Mouse (Mus musculus): ENCODE results near the gene Rab30. TPM values are rescaled to one million over a fixed set of nuclear protein-coding genes. Genes with fewer than 3 reads are reported as not detected.

Rab30 gene
- polyA plus RNA-seq (2011; ENCODE audit: insufficient read length, low read depth, missing spikeins): 38.7 and 45.6 TPM in 2 replicates

GRCm38 (mm10) chr7:92741152-92741860 lies at the start of gene Rab30:
Rab30 (plus strand) TSS chr7:92741603.
- Histone ChIP-seq H3K27ac (ENCODE audit: insufficient read depth, low read length) (peak within 1 kb of the TSS; percentile 66), H3K4me1 (ENCODE audit: control insufficient read depth, insufficient read depth, low read length) (peaks cover 13% of the 10 kb centered on the region), H3K4me3 (ENCODE audit: insufficient read depth, low read length) (peak within 1 kb of the TSS; percentile 96)
- TF ChIP-seq POLR2A (IDR thresholded peaks at IDR 0.05; ENCODE audit: low read depth, low read length): peak; percentile 84
- no peak for TF ChIP-seq CTCF (IDR thresholded peaks at IDR 0.05; ENCODE audit: borderline replicate concordance, insufficient read depth, low read length)

- Histone ChIP-seq H3K4me3 (ENCODE audit: insufficient read depth, low read length) (no peak overlapping the region), H3K4me1 (ENCODE audit: control insufficient read depth, insufficient read depth, low read length) (peaks cover 6% of the 10 kb centered on the region), H3K27ac (ENCODE audit: insufficient read depth, low read length) (peak overlapping the region; percentile 69)
- TF ChIP-seq CTCF (IDR thresholded peaks at IDR 0.05; ENCODE audit: borderline replicate concordance, insufficient read depth, low read length) (no peak), POLR2A (IDR thresholded peaks at IDR 0.05; ENCODE audit: low read depth, low read length) (no peak)
Observed at GRCm38 (mm10) chr7:92696395-92696794, 45.0 kb upstream of the Rab30 start.

- no peak overlapping the region for H3K4me3 ChIP-seq (ENCODE audit: insufficient read depth, low read length)
- H3K4me1 ChIP-seq (ENCODE audit: control insufficient read depth, insufficient read depth, low read length): peaks cover 6% of the 10 kb centered on the region
- 0 out of 2 replicates have a peak overlapping the region, but pooled peaks have one; percentile 19 for H3K27ac ChIP-seq (ENCODE audit: insufficient read depth, low read length)
- TF ChIP-seq POLR2A (IDR thresholded peaks at IDR 0.05; ENCODE audit: low read depth, low read length) (no peak), CTCF (IDR thresholded peaks at IDR 0.05; ENCODE audit: borderline replicate concordance, insufficient read depth, low read length) (no peak)
Observed at GRCm38 (mm10) chr7:92698770-92699169, 42.6 kb upstream of the Rab30 start.

GRCm38 (mm10) chr7:92703661-92704060 lies 37.7 kb upstream of the Rab30 start:
- H3K4me3 ChIP-seq (ENCODE audit: insufficient read depth, low read length): no peak overlapping the region
- TF ChIP-seq CTCF (IDR thresholded peaks at IDR 0.05; ENCODE audit: borderline replicate concordance, insufficient read depth, low read length): no peak
- TF ChIP-seq POLR2A (IDR thresholded peaks at IDR 0.05; ENCODE audit: low read depth, low read length): no peak
- H3K4me1 ChIP-seq (ENCODE audit: control insufficient read depth, insufficient read depth, low read length): peaks cover 3% of the 10 kb centered on the region
- no peak overlapping the region for H3K27ac ChIP-seq (ENCODE audit: insufficient read depth, low read length)

GRCm38 (mm10) chr7:92705534-92705933 lies 35.9 kb upstream of the Rab30 start:
- TF ChIP-seq POLR2A (IDR thresholded peaks at IDR 0.05; ENCODE audit: low read depth, low read length) (no peak), CTCF (IDR thresholded peaks at IDR 0.05; ENCODE audit: borderline replicate concordance, insufficient read depth, low read length) (no peak)
- no peaks in the 10 kb centered on the region; the same call in 1 of the 2 replicates for H3K4me1 ChIP-seq (ENCODE audit: control insufficient read depth, insufficient read depth, low read length)

GRCm38 (mm10) chr7:92706711-92707110 lies 34.7 kb upstream of the Rab30 start:
- Histone ChIP-seq H3K4me1 (ENCODE audit: control insufficient read depth, insufficient read depth, low read length) (no peaks in the 10 kb centered on the region; the same call in 1 of the 2 replicates), H3K4me3 (ENCODE audit: insufficient read depth, low read length) (no peak overlapping the region), H3K27ac (ENCODE audit: insufficient read depth, low read length) (no peak overlapping the region)
- TF ChIP-seq CTCF (IDR thresholded peaks at IDR 0.05; ENCODE audit: borderline replicate concordance, insufficient read depth, low read length) (no peak), POLR2A (IDR thresholded peaks at IDR 0.05; ENCODE audit: low read depth, low read length) (no peak)

More at GRCm38 (mm10) chr7:92705534-92705933, 35.9 kb upstream of the Rab30 start:
- Histone ChIP-seq H3K27ac (ENCODE audit: insufficient read depth, low read length) (no peak overlapping the region), H3K4me3 (ENCODE audit: insufficient read depth, low read length) (no peak overlapping the region)

- Histone ChIP-seq H3K27ac (ENCODE audit: insufficient read depth, low read length) (no peak overlapping the region), H3K4me3 (ENCODE audit: insufficient read depth, low read length) (no peak overlapping the region), H3K4me1 (ENCODE audit: control insufficient read depth, insufficient read depth, low read length) (no peaks in the 10 kb centered on the region)
- TF ChIP-seq CTCF (IDR thresholded peaks at IDR 0.05; ENCODE audit: borderline replicate concordance, insufficient read depth, low read length): no peak
- no peak for TF ChIP-seq POLR2A (IDR thresholded peaks at IDR 0.05; ENCODE audit: low read depth, low read length)
Observed at GRCm38 (mm10) chr7:92709573-92709972, 31.8 kb upstream of the Rab30 start.

GRCm38 (mm10) chr7:92711593-92711992 lies 29.8 kb upstream of the Rab30 start:
- Histone ChIP-seq H3K4me1 (ENCODE audit: control insufficient read depth, insufficient read depth, low read length) (no peaks in the 10 kb centered on the region), H3K27ac (ENCODE audit: insufficient read depth, low read length) (no peak overlapping the region), H3K4me3 (ENCODE audit: insufficient read depth, low read length) (no peak overlapping the region)
- TF ChIP-seq CTCF (IDR thresholded peaks at IDR 0.05; ENCODE audit: borderline replicate concordance, insufficient read depth, low read length): no peak

GRCm38 (mm10) chr7:92715055-92715454 lies 26.3 kb upstream of the Rab30 start:
- Histone ChIP-seq H3K4me3 (ENCODE audit: insufficient read depth, low read length) (no peak overlapping the region), H3K27ac (ENCODE audit: insufficient read depth, low read length) (no peak overlapping the region), H3K4me1 (ENCODE audit: control insufficient read depth, insufficient read depth, low read length) (no peaks in the 10 kb centered on the region)
- no peak for TF ChIP-seq CTCF (IDR thresholded peaks at IDR 0.05; ENCODE audit: borderline replicate concordance, insufficient read depth, low read length)
- no peak for TF ChIP-seq POLR2A (IDR thresholded peaks at IDR 0.05; ENCODE audit: low read depth, low read length)

GRCm38 (mm10) chr7:92720156-92720905 lies 21.1 kb upstream of the Rab30 start:
- TF ChIP-seq CTCF (IDR thresholded peaks at IDR 0.05; ENCODE audit: borderline replicate concordance, insufficient read depth, low read length) (no peak), POLR2A (IDR thresholded peaks at IDR 0.05; ENCODE audit: low read depth, low read length) (no peak)
- Histone ChIP-seq H3K27ac (ENCODE audit: insufficient read depth, low read length) (no peak overlapping the region), H3K4me1 (ENCODE audit: control insufficient read depth, insufficient read depth, low read length) (no peaks in the 10 kb centered on the region), H3K4me3 (ENCODE audit: insufficient read depth, low read length) (no peak overlapping the region)
